Mouse (Mus musculus) hindbrain, embryonic 12.5 days (tissue): ENCODE measurements around the gene Aplp2. TPM values are rescaled to one million over a fixed set of nuclear protein-coding genes. Genes with fewer than 3 reads are reported as not detected.

ENCODE experiments used
- ATAC-seq: fragments of 200-750 bp; cut with Nextera tagmentation; 2 replicates; pipeline ENCODE4 v1.8.0; 2017; ENCODE audit warnings: moderate TSS enrichment; ENCODE audit not compliant: low FRiP score
- H3K27ac ChIP-seq: fragments of 300-500 bp; sonication (generic); 2 replicates; pipeline ENCODE4 v1.5.1; 2016; ENCODE audit warnings: mild to moderate bottlenecking
- H3K27me3 ChIP-seq: fragments of 300-500 bp; sonication (generic); 2 replicates; pipeline ENCODE4 v1.6.1; 2016; ENCODE audit warnings: mild to moderate bottlenecking
- H3K36me3 ChIP-seq: fragments of 300-500 bp; sonication (generic); 2 replicates; pipeline ENCODE4 v1.6.1; 2016; ENCODE audit warnings: mild to moderate bottlenecking
- H3K4me1 ChIP-seq: fragments of 300-500 bp; sonication (generic); 2 replicates; pipeline ENCODE4 v1.6.1; 2016
- H3K4me2 ChIP-seq: fragments of 300-500 bp; sonication (generic); replicated peaks from 2 replicates; pipeline ENCODE4 v1.6.1; 2016; ENCODE audit warnings: mild to moderate bottlenecking
- H3K4me3 ChIP-seq: fragments of 300-500 bp; sonication (generic); 2 replicates; pipeline ENCODE4 v1.5.1; 2016; ENCODE audit warnings: mild to moderate bottlenecking
- H3K9ac ChIP-seq: fragments of 300-500 bp; sonication (generic); 2 replicates; pipeline ENCODE4 v1.6.1; 2016; ENCODE audit warnings: mild to moderate bottlenecking, moderate library complexity
- H3K9me3 ChIP-seq: fragments of 300-500 bp; sonication (generic); replicated peaks from 2 replicates; pipeline ENCODE4 v1.6.1; 2016; ENCODE audit warnings: mild to moderate bottlenecking
- WGBS: fragments of 180-500 bp; shearing (Covaris S2); methylation state at CpG from one replicate; pipeline ENCODE4 v1.1.7; 2016; 5-methylcytosine and 5-hydroxymethylcytosine counted together
- polyA plus RNA-seq: library from polyadenylated mRNA; unstranded; fragments of >200 nt; fragmentation: Nextera tagmentation; extraction: Ambion mirVana; gene quantifications from 2 replicates; pipeline ENCODE4 v1.2.1, GENCODE M21; 2016

Aplp2 gene
- polyA plus RNA-seq, 1 experiment from 2014 or later, result 297 TPM

DNA sequence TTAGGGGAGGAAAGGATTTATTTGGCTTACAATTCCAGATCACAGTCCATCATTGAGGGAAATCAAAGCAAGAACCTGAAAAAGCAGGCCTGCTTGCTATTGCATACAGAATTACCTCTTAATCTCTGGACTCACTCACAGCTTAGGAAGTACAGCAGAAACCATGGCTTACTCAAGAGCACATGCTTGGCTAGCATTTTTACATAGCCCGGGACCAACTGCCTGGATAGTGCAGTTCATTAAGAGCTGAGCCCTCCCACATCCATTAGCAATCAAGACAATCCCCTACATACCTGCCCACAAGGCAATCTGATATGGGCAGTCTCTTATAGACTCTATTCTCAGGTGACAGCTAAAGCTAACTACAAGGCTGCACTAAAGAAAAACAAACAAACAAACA lies 16.0 kb downstream of the Aplp2 start:
- peaks cover 10% of the 10 kb centered on the region; the same call in 1 of the 2 replicates for H3K36me3 ChIP-seq

DNA sequence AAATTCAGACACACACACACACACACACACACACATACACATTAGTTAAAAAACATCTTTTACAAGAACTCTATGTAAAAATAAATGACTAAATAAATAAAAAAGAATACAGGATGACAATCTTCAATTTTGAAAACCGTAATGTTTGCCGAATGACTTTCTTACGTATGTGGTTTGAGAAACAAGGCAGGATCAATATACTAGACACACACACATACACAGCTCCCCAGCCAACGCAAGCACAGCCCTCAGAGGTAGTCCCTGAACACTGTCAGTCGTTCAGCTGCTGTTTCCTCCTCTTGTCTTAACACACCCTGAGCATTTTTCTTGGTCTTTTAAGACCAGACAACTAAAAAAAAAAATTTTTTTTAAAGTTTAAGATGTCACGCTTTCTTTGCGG lies 19.2 kb downstream of the Aplp2 start:
- Histone ChIP-seq H3K27ac (no peak overlapping the region), H3K4me2 (no peak overlapping the region), H3K27me3 (no peaks in the 10 kb centered on the region), H3K4me1 (no peaks in the 10 kb centered on the region), H3K9me3 (no peaks in the 10 kb centered on the region), H3K4me3 (no peak overlapping the region), H3K36me3 (peaks cover 10% of the 10 kb centered on the region; the same call in 1 of the 2 replicates), H3K9ac (no peak overlapping the region)
- ATAC-seq, result no peak
- WGBS, result 95% methylated on average over 7 of the region's 7 CpGs

More for the DNA sequence above, 16.0 kb downstream of the Aplp2 start:
- Histone ChIP-seq H3K4me3 (no peak overlapping the region), H3K9ac (no peak overlapping the region), H3K4me2 (no peak overlapping the region), H3K27me3 (no peaks in the 10 kb centered on the region), H3K4me1 (no peaks in the 10 kb centered on the region), H3K9me3 (no peaks in the 10 kb centered on the region), H3K27ac (no peak overlapping the region)
- WGBS, result 84% methylated on average over 1 of the region's 1 CpGs
- no peak for ATAC-seq

DNA sequence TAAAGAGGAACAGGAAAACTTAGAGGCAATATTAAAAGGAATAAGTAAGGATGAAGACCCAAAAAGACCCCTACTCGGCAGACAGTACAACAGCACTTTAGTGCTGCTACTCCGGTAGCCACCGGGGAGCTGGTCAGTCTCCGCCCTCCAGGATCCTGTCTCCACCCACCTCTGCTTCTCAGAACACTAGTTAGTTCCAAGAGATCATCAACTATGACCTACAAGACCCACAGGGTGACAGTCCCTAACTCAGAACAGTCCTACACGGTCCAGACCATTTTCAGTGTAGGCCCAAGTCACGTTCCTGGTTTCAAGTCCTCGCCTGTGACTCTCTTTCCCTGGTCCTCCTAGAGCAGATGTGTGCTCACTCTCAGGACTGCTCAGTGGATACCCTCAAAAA lies 20.1 kb downstream of the Aplp2 start:
- Histone ChIP-seq H3K27me3 (no peaks in the 10 kb centered on the region), H3K9me3 (no peaks in the 10 kb centered on the region), H3K9ac (no peak overlapping the region), H3K4me1 (no peaks in the 10 kb centered on the region), H3K27ac (no peak overlapping the region), H3K36me3 (peaks cover 10% of the 10 kb centered on the region; the same call in 1 of the 2 replicates), H3K4me2 (no peak overlapping the region), H3K4me3 (no peak overlapping the region)
- 77% methylated on average over 7 of the region's 7 CpGs for WGBS
- ATAC-seq, result no peak

DNA sequence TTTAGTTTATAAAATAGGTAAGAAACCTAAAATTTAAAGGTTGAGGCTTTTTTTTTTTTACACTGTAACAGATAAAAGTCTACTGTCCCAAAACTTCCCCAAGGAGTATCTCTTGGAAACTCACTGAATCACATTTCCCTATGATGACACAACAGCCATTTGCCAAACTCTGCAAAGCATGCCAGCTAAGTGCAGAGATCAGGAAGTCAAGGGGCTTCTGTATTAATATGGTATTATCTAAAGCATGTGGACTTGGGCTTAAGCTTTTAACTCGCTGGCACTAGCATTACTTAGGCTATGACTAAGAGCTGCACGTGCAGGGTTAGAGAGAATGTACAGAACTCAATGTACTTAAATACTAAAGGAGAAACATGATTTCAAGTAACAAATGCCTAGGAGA lies 22.4 kb downstream of the Aplp2 start:
- Histone ChIP-seq H3K9me3 (no peaks in the 10 kb centered on the region), H3K36me3 (peaks cover 10% of the 10 kb centered on the region; the same call in 1 of the 2 replicates), H3K4me2 (no peak overlapping the region), H3K9ac (no peak overlapping the region), H3K4me3 (no peak overlapping the region), H3K4me1 (no peaks in the 10 kb centered on the region), H3K27ac (no peak overlapping the region), H3K27me3 (no peaks in the 10 kb centered on the region)
- ATAC-seq, result no peak
- 87% methylated on average over 2 of the region's 2 CpGs for WGBS

DNA sequence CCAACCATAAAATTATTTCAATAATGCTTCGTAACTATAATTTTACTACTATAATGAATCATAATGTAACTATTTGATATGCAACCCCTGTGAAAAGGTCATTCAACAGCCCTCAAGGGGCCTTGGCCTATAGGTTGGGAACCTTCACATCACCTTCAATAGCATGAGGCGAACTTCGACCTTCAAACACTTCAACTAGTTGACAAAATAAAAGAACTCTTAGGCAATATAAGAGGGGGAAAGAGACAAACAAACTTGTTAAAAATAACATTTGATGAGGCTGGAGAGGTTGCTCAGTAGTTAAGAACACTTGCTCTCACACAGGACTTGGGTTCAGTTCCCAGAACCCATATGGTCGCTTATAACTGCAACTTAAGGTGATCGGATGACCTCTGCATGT lies 27.2 kb downstream of the Aplp2 start:
- Histone ChIP-seq H3K9me3 (no peaks in the 10 kb centered on the region), H3K4me2 (no peak overlapping the region), H3K36me3 (no peaks in the 10 kb centered on the region), H3K4me3 (no peak overlapping the region), H3K27me3 (no peaks in the 10 kb centered on the region), H3K9ac (no peak overlapping the region), H3K4me1 (peaks cover 4% of the 10 kb centered on the region; the same call in 1 of the 2 replicates), H3K27ac (no peak overlapping the region)
- ATAC-seq, result no peak
- WGBS, result 97% methylated on average over 5 of the region's 5 CpGs

DNA sequence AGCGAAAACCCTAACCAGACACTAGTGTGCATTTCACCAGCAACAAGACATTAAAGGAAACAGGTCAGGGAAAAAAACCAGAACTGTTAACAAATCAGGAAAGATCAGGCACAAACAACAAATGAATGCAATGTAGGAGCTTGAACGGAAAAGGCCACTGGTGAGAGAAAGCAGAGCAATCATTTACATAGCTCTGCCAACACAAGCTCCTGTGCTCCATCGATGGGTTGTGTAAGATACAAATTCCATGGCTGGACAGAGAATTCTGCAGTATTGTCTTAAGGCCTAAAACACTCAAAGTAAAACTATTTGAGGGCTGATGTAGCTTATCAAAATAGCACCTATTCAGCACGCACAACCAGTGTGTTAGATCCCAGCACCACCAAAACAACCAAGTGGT lies 28.6 kb downstream of the Aplp2 start:
- no peaks in the 10 kb centered on the region for H3K27me3 ChIP-seq
- no peaks in the 10 kb centered on the region for H3K36me3 ChIP-seq
- no peak overlapping the region for H3K4me3 ChIP-seq
- H3K4me2 ChIP-seq, result no peak overlapping the region
- WGBS, result 87% methylated on average over 4 of the region's 4 CpGs
- H3K4me1 ChIP-seq, result peaks cover 6% of the 10 kb centered on the region; the same call in 1 of the 2 replicates
- H3K9ac ChIP-seq, result no peak overlapping the region
- H3K27ac ChIP-seq, result no peak overlapping the region
- no peak for ATAC-seq
- H3K9me3 ChIP-seq, result no peaks in the 10 kb centered on the region

DNA sequence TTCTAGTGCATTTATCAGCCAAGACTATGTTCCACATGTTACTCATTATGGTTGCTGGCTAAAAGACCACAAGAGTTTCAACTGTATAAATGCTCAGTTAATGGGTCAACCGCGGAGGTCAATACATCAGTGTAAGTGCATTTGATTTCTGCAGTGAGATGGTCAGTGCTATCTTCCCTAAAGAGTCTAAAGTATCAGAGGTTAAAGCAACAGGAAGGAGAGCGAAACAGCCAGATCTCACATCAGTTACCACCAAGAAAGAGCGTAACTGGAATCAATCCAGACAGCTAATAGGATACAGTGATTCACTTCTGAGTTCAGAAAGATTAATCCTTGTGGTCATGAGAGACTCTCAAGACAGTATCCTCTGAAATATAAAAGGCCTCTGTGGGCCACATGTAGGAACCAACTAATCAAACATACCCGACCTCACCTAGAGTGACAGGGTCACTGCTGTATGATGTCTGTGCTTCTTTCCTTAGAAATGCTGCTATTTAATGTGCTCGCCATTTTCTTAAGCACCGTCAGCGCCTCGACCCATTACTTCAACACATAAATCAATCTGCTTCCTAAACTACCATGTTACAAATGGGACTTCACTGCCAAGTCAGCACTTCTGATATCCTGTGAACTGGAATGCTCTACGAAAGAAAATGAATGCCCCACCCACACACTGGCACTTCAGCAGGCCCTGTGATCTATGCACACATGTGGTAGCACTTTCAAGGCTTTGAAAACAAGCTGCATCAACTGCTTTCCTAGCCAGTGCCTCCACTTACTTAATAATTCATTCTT lies 30.1 kb downstream of the Aplp2 start:
- H3K36me3 ChIP-seq, result 0 out of 2 replicates have a peak, but pooled peaks cover under 1% of the 10 kb centered on the region
- no peak overlapping the region for H3K4me3 ChIP-seq
- WGBS, result 77% methylated on average over 10 of the region's 10 CpGs
- H3K27me3 ChIP-seq, result no peaks in the 10 kb centered on the region
- ATAC-seq, result no peak
- no peaks in the 10 kb centered on the region for H3K9me3 ChIP-seq
- H3K9ac ChIP-seq, result no peak overlapping the region
- H3K27ac ChIP-seq, result no peak overlapping the region
- no peak overlapping the region for H3K4me2 ChIP-seq
- peaks cover 8% of the 10 kb centered on the region; the same call in 1 of the 2 replicates for H3K4me1 ChIP-seq

DNA sequence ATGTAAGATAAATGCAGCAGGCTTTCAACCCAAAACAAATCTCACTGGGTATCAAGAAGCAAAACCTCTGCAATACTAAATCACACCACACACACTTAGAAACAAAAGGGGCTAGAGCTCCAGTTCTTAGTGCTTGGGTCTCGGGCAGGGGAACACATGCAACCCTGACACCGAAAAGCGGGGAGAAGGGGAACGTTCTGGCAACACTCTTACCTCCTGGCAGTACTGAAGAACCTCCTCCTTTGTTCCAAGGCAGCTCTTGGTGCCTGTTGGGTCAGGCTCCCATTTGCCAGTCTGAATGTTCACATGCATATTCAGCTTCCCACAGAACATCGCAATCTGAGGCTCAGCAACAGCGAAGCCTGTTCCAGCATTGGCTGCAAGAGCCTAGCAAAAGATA lies 33.9 kb downstream of the Aplp2 start:
- H3K4me1 ChIP-seq, result peaks cover 8% of the 10 kb centered on the region; the same call in 1 of the 2 replicates
- WGBS, result 90% methylated on average over 6 of the region's 6 CpGs
- no peak overlapping the region for H3K4me2 ChIP-seq
- H3K27ac ChIP-seq, result no peak overlapping the region
- H3K9me3 ChIP-seq, result no peaks in the 10 kb centered on the region
- no peak overlapping the region for H3K4me3 ChIP-seq
- H3K27me3 ChIP-seq, result no peaks in the 10 kb centered on the region
- no peak overlapping the region for H3K9ac ChIP-seq
- H3K36me3 ChIP-seq, result peaks cover 9% of the 10 kb centered on the region; the same call in 1 of the 2 replicates
- no peak for ATAC-seq

DNA sequence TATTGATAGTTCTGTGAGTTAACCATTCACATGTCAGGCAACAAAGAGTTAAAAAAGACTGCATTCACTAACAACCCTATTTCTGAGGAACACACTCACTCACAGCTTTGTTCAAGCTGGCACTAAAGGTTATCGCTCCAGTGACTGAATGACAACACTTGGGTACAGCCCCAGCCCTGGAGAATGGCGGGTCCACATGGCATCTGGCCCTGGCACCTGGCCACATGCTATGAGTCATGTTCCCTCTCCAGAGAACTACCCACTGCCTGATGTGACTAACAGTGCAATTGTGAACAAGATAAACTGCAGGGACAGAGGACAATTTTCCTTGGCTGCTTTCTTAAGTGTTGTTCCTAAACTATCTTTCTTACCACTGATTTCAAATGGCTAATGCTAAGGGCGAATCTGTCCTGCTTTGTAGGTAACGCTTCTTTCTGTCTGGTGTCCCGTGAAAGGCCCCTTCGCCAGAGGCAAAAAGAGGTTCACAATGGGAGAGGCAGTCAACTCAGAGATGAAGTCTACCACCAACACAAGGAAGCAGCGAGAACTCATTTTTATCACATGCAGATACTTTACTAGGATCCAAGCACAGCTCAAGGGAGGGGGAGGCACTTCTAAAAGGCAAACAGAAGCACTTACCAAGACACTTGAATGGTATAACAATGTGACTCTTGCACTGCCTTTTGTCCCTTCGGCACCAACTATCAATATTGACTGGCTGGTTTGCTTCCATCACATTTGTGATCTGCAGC lies 35.1 kb downstream of the Aplp2 start:
- Histone ChIP-seq H3K27me3 (no peaks in the 10 kb centered on the region), H3K4me2 (no peak overlapping the region), H3K4me1 (0 out of 2 replicates have a peak, but pooled peaks cover 6% of the 10 kb centered on the region), H3K4me3 (no peak overlapping the region), H3K36me3 (peaks cover 12% of the 10 kb centered on the region), H3K27ac (0 out of 2 replicates have a peak overlapping the region, but pooled peaks have one; percentile 12), H3K9ac (no peak overlapping the region), H3K9me3 (no peaks in the 10 kb centered on the region)
- WGBS, result 84% methylated on average over 8 of the region's 8 CpGs
- no peak for ATAC-seq

DNA sequence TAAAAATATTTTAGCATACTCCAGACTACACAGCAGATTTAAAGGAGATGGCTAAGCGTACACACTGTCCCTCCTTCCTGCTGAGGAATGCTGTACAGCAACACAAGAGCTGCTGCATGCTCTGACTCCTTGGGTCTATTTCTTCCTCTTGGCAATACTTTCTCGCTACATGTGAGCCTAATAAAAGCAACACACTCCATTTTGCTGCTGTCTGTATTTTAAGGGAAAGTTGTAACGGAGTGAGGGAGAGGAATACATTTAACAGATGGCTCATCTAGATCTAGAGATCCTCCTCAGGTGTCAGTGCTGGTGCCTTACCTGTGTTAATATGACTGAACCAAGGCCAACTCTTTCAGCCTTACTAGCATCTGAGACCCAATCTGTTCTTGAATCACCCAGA lies 35.6 kb downstream of the Aplp2 start:
- Histone ChIP-seq H3K4me3 (no peak overlapping the region), H3K27me3 (no peaks in the 10 kb centered on the region), H3K36me3 (peaks cover 15% of the 10 kb centered on the region), H3K4me1 (0 out of 2 replicates have a peak, but pooled peaks cover 4% of the 10 kb centered on the region), H3K4me2 (no peak overlapping the region), H3K9me3 (no peaks in the 10 kb centered on the region), H3K27ac (no peak overlapping the region), H3K9ac (no peak overlapping the region)
- WGBS, result 86% methylated on average over 3 of the region's 3 CpGs
- ATAC-seq, result no peak

DNA sequence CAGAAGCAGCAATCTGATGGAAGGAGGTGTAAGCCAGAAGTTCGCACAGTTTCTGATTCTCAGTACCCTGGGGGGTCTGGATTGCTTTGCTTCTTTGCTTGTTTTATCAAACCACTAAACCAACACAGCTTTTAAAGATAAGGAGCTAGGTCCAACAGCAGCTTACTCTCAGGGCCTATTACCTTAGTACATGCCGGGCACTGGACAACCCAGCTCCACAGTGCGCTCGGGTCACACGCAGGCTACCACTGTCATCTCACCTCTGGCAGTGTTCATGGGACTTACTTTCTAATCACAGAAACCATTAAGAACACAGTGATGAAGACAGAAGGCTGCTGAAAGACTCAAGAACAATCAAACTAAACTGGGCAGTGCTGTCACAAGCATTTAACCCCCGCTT lies 36.3 kb downstream of the Aplp2 start:
- Histone ChIP-seq H3K27me3 (no peaks in the 10 kb centered on the region), H3K4me2 (no peak overlapping the region), H3K9me3 (no peaks in the 10 kb centered on the region), H3K4me3 (no peak overlapping the region), H3K27ac (no peak overlapping the region), H3K4me1 (0 out of 2 replicates have a peak, but pooled peaks cover 4% of the 10 kb centered on the region), H3K9ac (no peak overlapping the region), H3K36me3 (peaks cover 17% of the 10 kb centered on the region)
- ATAC-seq, result no peak
- 93% methylated on average over 6 of the region's 6 CpGs for WGBS

DNA sequence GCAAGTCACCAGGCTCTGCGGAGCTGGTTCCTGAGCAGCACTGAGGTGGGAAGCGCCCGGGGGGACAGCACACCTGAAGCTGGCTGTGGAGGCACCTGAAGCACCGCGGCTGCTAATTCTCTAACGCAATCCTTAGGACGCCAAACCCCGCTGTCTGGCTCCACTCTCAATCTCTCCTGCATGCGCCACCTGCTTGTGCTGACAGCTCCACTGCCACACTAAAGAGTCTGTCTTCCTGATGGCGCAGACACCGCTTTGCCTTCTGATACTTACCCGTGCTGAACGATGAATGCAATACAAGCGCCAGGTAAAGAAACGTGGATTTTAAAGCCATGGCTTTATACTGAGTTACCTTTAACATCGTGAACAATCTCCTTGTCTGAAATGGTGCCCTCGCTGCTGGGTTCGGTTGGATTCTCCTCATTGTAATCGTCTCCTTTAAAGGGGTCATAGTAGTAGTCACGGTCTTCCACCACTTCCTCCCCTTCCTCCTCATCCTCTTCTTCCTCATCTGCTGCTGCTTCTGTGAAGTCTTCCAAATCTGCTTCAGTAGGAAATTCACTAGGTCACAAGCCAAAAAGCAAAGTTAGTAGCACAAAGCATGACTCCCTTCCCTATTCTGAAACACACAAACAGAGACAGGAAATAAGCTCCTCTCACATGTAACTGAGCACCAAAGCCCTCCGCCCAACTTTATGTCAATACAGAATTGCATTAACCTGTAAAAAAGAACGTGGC lies 43.1 kb downstream of the Aplp2 start:
- no peak for ATAC-seq
- peaks cover 57% of the 10 kb centered on the region for H3K36me3 ChIP-seq
- H3K4me1 ChIP-seq, result no peaks in the 10 kb centered on the region
- H3K4me2 ChIP-seq, result no peak overlapping the region
- no peak overlapping the region for H3K4me3 ChIP-seq
- no peaks in the 10 kb centered on the region for H3K9me3 ChIP-seq
- H3K27ac ChIP-seq, result no peak overlapping the region
- H3K27me3 ChIP-seq, result no peaks in the 10 kb centered on the region
- WGBS, result 95% methylated on average over 22 of the region's 22 CpGs
- no peak overlapping the region for H3K9ac ChIP-seq
